Mouse (Mus musculus) heart, embryonic 12.5 days (tissue): ENCODE results near the gene Trim11. TPM values are rescaled to one million over a fixed set of nuclear protein-coding genes. Genes with fewer than 3 reads are reported as not detected.

ENCODE experiments used
- ATAC-seq: fragments of 200-750 bp; cut with Nextera tagmentation; 2 replicates; pipeline ENCODE4 v1.8.0; 2017; ENCODE audit warnings: moderate TSS enrichment, moderate library complexity; ENCODE audit not compliant: insufficient number of reproducible peaks, low FRiP score
- H3K27ac ChIP-seq: fragments of 300-500 bp; sonication (generic); 2 replicates; pipeline ENCODE4 v1.5.1; 2016; ENCODE audit warnings: mild to moderate bottlenecking, moderate library complexity; ENCODE audit not compliant: poor library complexity, severe bottlenecking
- H3K27me3 ChIP-seq: fragments of 300-500 bp; sonication (generic); replicated peaks from 2 replicates; pipeline ENCODE4 v1.6.1; 2016; ENCODE audit warnings: mild to moderate bottlenecking, moderate library complexity
- H3K36me3 ChIP-seq: fragments of 300-500 bp; sonication (generic); 2 replicates; pipeline ENCODE4 v1.6.1; 2016; ENCODE audit warnings: mild to moderate bottlenecking, moderate library complexity
- H3K4me1 ChIP-seq: fragments of 300-500 bp; sonication (generic); replicated peaks from 2 replicates; pipeline ENCODE4 v1.6.1; 2016; ENCODE audit warnings: mild to moderate bottlenecking
- H3K4me2 ChIP-seq: fragments of 300-500 bp; sonication (generic); 2 replicates; pipeline ENCODE4 v1.6.1; 2016; ENCODE audit warnings: mild to moderate bottlenecking, moderate library complexity
- H3K4me3 ChIP-seq: fragments of 300-500 bp; sonication (generic); 2 replicates; pipeline ENCODE4 v1.5.1; 2016; ENCODE audit warnings: mild to moderate bottlenecking
- H3K9ac ChIP-seq: fragments of 300-500 bp; sonication (generic); 2 replicates; pipeline ENCODE4 v1.6.1; 2016; ENCODE audit warnings: mild to moderate bottlenecking, moderate library complexity
- H3K9me3 ChIP-seq: fragments of 300-500 bp; sonication (generic); replicated peaks from 2 replicates; pipeline ENCODE4 v1.6.1; 2016; ENCODE audit warnings: mild to moderate bottlenecking, moderate library complexity
- WGBS: fragments of 180-500 bp; shearing (Covaris S2); methylation state at CpG from one replicate; pipeline ENCODE4 v1.1.7; 2016; 5-methylcytosine and 5-hydroxymethylcytosine counted together
- microRNA-seq: library from miRNA; unstranded; fragments of <30 nt; microRNA quantifications from one replicate; pipeline ENCODE4, GENCODE M21; 2017
- polyA plus RNA-seq: library from polyadenylated mRNA; unstranded; fragments of >200 nt; fragmentation: Nextera tagmentation; extraction: Ambion mirVana; gene quantifications from 2 replicates; pipeline ENCODE4 v1.2.1, GENCODE M21; 2016

Trim11 gene
- polyA plus RNA-seq, 1 experiment from 2014 or later = 27.6 TPM

DNA sequence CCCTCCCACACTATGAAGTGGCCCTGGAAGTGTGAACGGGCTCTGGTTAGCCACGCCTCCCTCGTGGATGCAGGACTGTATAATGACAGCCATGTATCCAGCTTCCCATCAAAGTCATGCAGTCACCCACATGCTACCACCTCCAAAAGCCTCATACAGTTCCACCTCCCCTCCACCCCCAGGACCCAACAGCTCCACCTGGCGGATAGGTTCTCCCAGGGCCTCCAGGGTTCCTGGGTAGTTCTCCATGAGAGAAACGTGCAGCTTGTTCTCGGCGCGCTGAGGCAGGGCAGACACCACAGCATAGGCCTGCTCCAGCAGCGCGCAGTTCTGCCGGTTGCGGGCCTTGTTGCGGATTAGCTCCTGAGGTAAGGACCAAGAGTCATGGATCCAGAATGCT, 51.1 kb downstream of the Trim11 start:
- H3K4me3 ChIP-seq = no peak overlapping the region
- ATAC-seq = no peak

More for the DNA sequence above, 51.1 kb downstream of the Trim11 start:
- no peaks in the 10 kb centered on the region for H3K4me1 ChIP-seq
- no peak overlapping the region for H3K9ac ChIP-seq
- no peaks in the 10 kb centered on the region for H3K27me3 ChIP-seq
- H3K4me2 ChIP-seq = no peak overlapping the region
- no peak overlapping the region for H3K27ac ChIP-seq
- H3K9me3 ChIP-seq = no peaks in the 10 kb centered on the region
- 85% methylated on average over 13 of the region's 13 CpGs for WGBS
- peaks cover 92% of the 10 kb centered on the region for H3K36me3 ChIP-seq

Small RNAs within 50 kb of the gene (microRNA-seq; reads per million reads assigned to microRNA genes)
- not detected for gene Gm44313

Other genes with a start within 250 kb of the Trim11 start
- not detected in 2 replicates for gene Olfr317, start 238.9 kb upstream of the Trim11 start, polyA plus RNA-seq
- gene Olfr316, start 225.4 kb upstream of the Trim11 start, polyA plus RNA-seq = not detected in 2 replicates
- not detected in 2 replicates for gene Olfr315, start 204.9 kb upstream of the Trim11 start, polyA plus RNA-seq
- gene Olfr314, start 195.1 kb upstream of the Trim11 start, polyA plus RNA-seq = 0.10 TPM in 1 of 2 replicates, not detected in the other
- 0.65 and 1.1 TPM in 2 replicates for gene Fam183b, start 176.1 kb upstream of the Trim11 start, polyA plus RNA-seq
- gene Olfr313, start 163.1 kb upstream of the Trim11 start, polyA plus RNA-seq = 0.18 TPM in 1 of 2 replicates, not detected in the other
- gene Olfr312, start 148.9 kb upstream of the Trim11 start, polyA plus RNA-seq = 0.10 and 0.12 TPM in 2 replicates
- gene Olfr311, start 138.8 kb upstream of the Trim11 start, polyA plus RNA-seq = not detected in 2 replicates
- gene Gm12258, start 130.9 kb upstream of the Trim11 start, polyA plus RNA-seq = 4.6 and 5.4 TPM in 2 replicates
- 3.6 and 4.8 TPM in 2 replicates for gene 2810021J22Rik, start 110.9 kb upstream of the Trim11 start, polyA plus RNA-seq
- gene Zfp39, start 73.9 kb upstream of the Trim11 start, polyA plus RNA-seq = 4.4 and 5.1 TPM in 2 replicates
- gene Btnl10, start 60.2 kb upstream of the Trim11 start, polyA plus RNA-seq = 0.11 and 0.13 TPM in 2 replicates
- 208 and 213 TPM in 2 replicates for gene Rnf187, start 39.2 kb upstream of the Trim11 start, polyA plus RNA-seq
- gene Hist3h2ba, start 29.2 kb upstream of the Trim11 start, polyA plus RNA-seq = 8.5 and 11.6 TPM in 2 replicates
- gene Hist3h2a, start 23.4 kb upstream of the Trim11 start, polyA plus RNA-seq = 26.5 and 28.4 TPM in 2 replicates
- 1.1 and 1.5 TPM in 2 replicates for gene Trim17, start 23.4 kb upstream of the Trim11 start, polyA plus RNA-seq
- 39.2 and 42.5 TPM in 2 replicates for gene Obscn, start 158.3 kb downstream of the Trim11 start, polyA plus RNA-seq
- 7.3 and 7.8 TPM in 2 replicates for gene Iba57, start 185.6 kb downstream of the Trim11 start, polyA plus RNA-seq
- 0.13 and 0.31 TPM in 2 replicates for gene Gjc2, start 205.1 kb downstream of the Trim11 start, polyA plus RNA-seq
- gene Guk1, start 214.1 kb downstream of the Trim11 start, polyA plus RNA-seq = 101 TPM in 2 replicates
- 87.6 and 94.3 TPM in 2 replicates for gene Mrpl55, start 224.4 kb downstream of the Trim11 start, polyA plus RNA-seq
- 23.2 and 25.0 TPM in 2 replicates for gene 2310033P09Rik, start 230.2 kb downstream of the Trim11 start, polyA plus RNA-seq